Mouse (Mus musculus): ENCODE measurements around the gene C1ql1. TPM values are rescaled to one million over a fixed set of nuclear protein-coding genes. Genes with fewer than 3 reads are reported as not detected.
"Not testable (repeated sequence)": the region's sequence is repeated elsewhere in the genome, so short reads cannot be mapped to it uniquely, and the experiment has no call there.

The C1ql1 gene
- polyA plus RNA-seq, 1 experiment from 2014 or later = 8.2 TPM

GRCm38 (mm10) chr11:102978052-102978666 is 31.7 kb upstream of the C1ql1 start:
- Histone ChIP-seq H3K27ac (no peak overlapping the region), H3K4me2 (replicated peaks) (no peak overlapping the region), H3K27me3 (no peaks in the 10 kb centered on the region), H3K9ac (replicated peaks) (no peak overlapping the region), H3K4me1 (replicated peaks) (peaks cover 14% of the 10 kb centered on the region), H3K4me3 (replicated peaks) (no peak overlapping the region), H3K36me3 (no peaks in the 10 kb centered on the region), H3K9me3 (no peaks in the 10 kb centered on the region)
- no peak for ATAC-seq
- 54% methylated on average over 6 of the region's 6 CpGs for WGBS

GRCm38 (mm10) chr11:102975966-102976365 is 29.5 kb upstream of the C1ql1 start:
- H3K36me3 ChIP-seq; H3K9ac ChIP-seq (replicated peaks); H3K27me3 ChIP-seq; H3K4me2 ChIP-seq (replicated peaks); H3K27ac ChIP-seq; ATAC-seq; H3K4me3 ChIP-seq (replicated peaks); H3K9me3 ChIP-seq: not testable (repeated sequence)
- peaks cover 14% of the 10 kb centered on the region for H3K4me1 ChIP-seq (replicated peaks)
- 80% methylated on average over 9 of the region's 9 CpGs for WGBS

GRCm38 (mm10) chr11:102972326-102972725 is 25.8 kb upstream of the C1ql1 start:
- Histone ChIP-seq H3K9me3 (no peaks in the 10 kb centered on the region), H3K36me3 (no peaks in the 10 kb centered on the region), H3K9ac (replicated peaks) (no peak overlapping the region), H3K4me2 (replicated peaks) (no peak overlapping the region), H3K27ac (no peak overlapping the region), H3K4me1 (replicated peaks) (no peaks in the 10 kb centered on the region), H3K4me3 (replicated peaks) (no peak overlapping the region), H3K27me3 (peaks cover 19% of the 10 kb centered on the region)
- 54% methylated on average over 1 of the region's 1 CpGs for WGBS
- ATAC-seq = no peak

GRCm38 (mm10) chr11:102971604-102972003 is 25.1 kb upstream of the C1ql1 start:
- H3K4me2 ChIP-seq (replicated peaks) = no peak overlapping the region
- no peak overlapping the region for H3K9ac ChIP-seq (replicated peaks)
- no peak overlapping the region for H3K27ac ChIP-seq
- no peaks in the 10 kb centered on the region for H3K9me3 ChIP-seq
- H3K4me1 ChIP-seq (replicated peaks) = no peaks in the 10 kb centered on the region
- no peak overlapping the region for H3K4me3 ChIP-seq (replicated peaks)
- 51% methylated on average over 5 of the region's 5 CpGs for WGBS
- H3K36me3 ChIP-seq = no peaks in the 10 kb centered on the region
- no peak for ATAC-seq
- peaks cover 20% of the 10 kb centered on the region for H3K27me3 ChIP-seq

- 0 out of 2 replicates have a peak, but pooled peaks have one; percentile 35 for ATAC-seq
- H3K4me1 ChIP-seq (replicated peaks) = peaks cover 28% of the 10 kb centered on the region
- H3K4me2 ChIP-seq (replicated peaks) = 0 out of 2 replicates have a peak overlapping the region, but pooled peaks have one; percentile 49
- H3K27me3 ChIP-seq = peaks cover 13% of the 10 kb centered on the region; the same call in 1 of the 2 replicates
- no peaks in the 10 kb centered on the region for H3K9me3 ChIP-seq
- WGBS = 78% methylated on average over 16 of the region's 16 CpGs
- no peaks in the 10 kb centered on the region for H3K36me3 ChIP-seq
- peak overlapping the region; percentile 90; the same call in 1 of the 2 replicates for H3K27ac ChIP-seq
- H3K9ac ChIP-seq (replicated peaks) = no peak overlapping the region
- no peak overlapping the region for H3K4me3 ChIP-seq (replicated peaks)
Measured at GRCm38 (mm10) chr11:102964547-102965091, 18.1 kb upstream of the C1ql1 start.

- H3K36me3 ChIP-seq = no peaks in the 10 kb centered on the region
- peaks cover 13% of the 10 kb centered on the region; the same call in 1 of the 2 replicates for H3K27me3 ChIP-seq
- ATAC-seq = peak; percentile 62
- peak overlapping the region; percentile 49 for H3K4me2 ChIP-seq (replicated peaks)
- H3K27ac ChIP-seq = peak overlapping the region; percentile 90
- peaks cover 28% of the 10 kb centered on the region for H3K4me1 ChIP-seq (replicated peaks)
- no peaks in the 10 kb centered on the region for H3K9me3 ChIP-seq
- H3K4me3 ChIP-seq (replicated peaks) = peak overlapping the region; percentile 20
- WGBS = 17% methylated on average over 24 of the region's 24 CpGs
- H3K9ac ChIP-seq (replicated peaks) = peak overlapping the region; percentile 60
Measured at GRCm38 (mm10) chr11:102963855-102964546, 17.5 kb upstream of the C1ql1 start.

GRCm38 (mm10) chr11:102963246-102963854 is 16.9 kb upstream of the C1ql1 start:
- H3K4me3 ChIP-seq (replicated peaks) = peak overlapping the region; percentile 20
- no peaks in the 10 kb centered on the region for H3K9me3 ChIP-seq
- ATAC-seq = peak; percentile 73
- peak overlapping the region; percentile 60; the same call in 1 of the 2 replicates for H3K9ac ChIP-seq (replicated peaks)
- H3K4me1 ChIP-seq (replicated peaks) = peaks cover 31% of the 10 kb centered on the region
- H3K27me3 ChIP-seq = peaks cover 13% of the 10 kb centered on the region; the same call in 1 of the 2 replicates
- peak overlapping the region; percentile 49 for H3K4me2 ChIP-seq (replicated peaks)
- H3K27ac ChIP-seq = peak overlapping the region; percentile 90
- WGBS = under 1% methylated on average over 16 of the region's 16 CpGs
- no peaks in the 10 kb centered on the region for H3K36me3 ChIP-seq

- H3K9ac ChIP-seq (replicated peaks) = peak overlapping the region; percentile 40; the same call in 1 of the 2 replicates
- peak overlapping the region; percentile 49 for H3K4me2 ChIP-seq (replicated peaks)
- H3K4me3 ChIP-seq (replicated peaks) = peak overlapping the region; percentile 20
- H3K27me3 ChIP-seq = peaks cover 13% of the 10 kb centered on the region; the same call in 1 of the 2 replicates
- peak; percentile 17; the same call in 1 of the 2 replicates for ATAC-seq
- peak overlapping the region; percentile 90 for H3K27ac ChIP-seq
- no peaks in the 10 kb centered on the region for H3K9me3 ChIP-seq
- 14% methylated on average over 7 of the region's 7 CpGs for WGBS
- H3K4me1 ChIP-seq (replicated peaks) = peaks cover 36% of the 10 kb centered on the region
- H3K36me3 ChIP-seq = no peaks in the 10 kb centered on the region
Measured at GRCm38 (mm10) chr11:102962861-102963245, 16.4 kb upstream of the C1ql1 start.

- Histone ChIP-seq H3K36me3 (no peaks in the 10 kb centered on the region), H3K9me3 (no peaks in the 10 kb centered on the region), H3K4me3 (replicated peaks) (no peak overlapping the region), H3K4me1 (replicated peaks) (peaks cover 53% of the 10 kb centered on the region), H3K4me2 (replicated peaks) (no peak overlapping the region), H3K27ac (no peak overlapping the region), H3K27me3 (peaks cover 8% of the 10 kb centered on the region; the same call in 1 of the 2 replicates), H3K9ac (replicated peaks) (no peak overlapping the region)
- no peak for ATAC-seq
- 97% methylated on average over 4 of the region's 4 CpGs for WGBS
Measured at GRCm38 (mm10) chr11:102961082-102961481, 14.6 kb upstream of the C1ql1 start.

GRCm38 (mm10) chr11:102958870-102959269 is 12.4 kb upstream of the C1ql1 start:
- ATAC-seq = no peak
- 87% methylated on average over 1 of the region's 1 CpGs for WGBS

GRCm38 (mm10) chr11:102958431-102958830 is 11.9 kb upstream of the C1ql1 start:
- Histone ChIP-seq H3K4me3 (replicated peaks) (no peak overlapping the region), H3K36me3 (no peaks in the 10 kb centered on the region), H3K27ac (no peak overlapping the region), H3K9ac (replicated peaks) (no peak overlapping the region), H3K9me3 (no peaks in the 10 kb centered on the region), H3K27me3 (no peaks in the 10 kb centered on the region), H3K4me1 (replicated peaks) (peaks cover 46% of the 10 kb centered on the region), H3K4me2 (replicated peaks) (no peak overlapping the region)
- no peak for ATAC-seq
- 83% methylated on average over 6 of the region's 6 CpGs for WGBS

More at GRCm38 (mm10) chr11:102958870-102959269, 12.4 kb upstream of the C1ql1 start:
- Histone ChIP-seq H3K36me3 (no peaks in the 10 kb centered on the region), H3K4me2 (replicated peaks) (no peak overlapping the region), H3K4me3 (replicated peaks) (no peak overlapping the region), H3K4me1 (replicated peaks) (peaks cover 49% of the 10 kb centered on the region), H3K9ac (replicated peaks) (no peak overlapping the region), H3K27me3 (no peaks in the 10 kb centered on the region), H3K27ac (no peak overlapping the region), H3K9me3 (no peaks in the 10 kb centered on the region)

- no peak overlapping the region for H3K4me2 ChIP-seq (replicated peaks)
- H3K27ac ChIP-seq = peak overlapping the region; percentile 74
- 72% methylated on average over 8 of the region's 8 CpGs for WGBS
- H3K4me3 ChIP-seq (replicated peaks) = no peak overlapping the region
- ATAC-seq = no peak
- peaks cover 46% of the 10 kb centered on the region for H3K4me1 ChIP-seq (replicated peaks)
- H3K27me3 ChIP-seq = no peaks in the 10 kb centered on the region
- H3K9me3 ChIP-seq = no peaks in the 10 kb centered on the region
- no peaks in the 10 kb centered on the region for H3K36me3 ChIP-seq
- H3K9ac ChIP-seq (replicated peaks) = no peak overlapping the region
Measured at GRCm38 (mm10) chr11:102957692-102958091, 11.2 kb upstream of the C1ql1 start.
